Mouse (Mus musculus) spleen, adult 2 months (tissue): ENCODE data around the gene Mgat3.

Experiments used
- CTCF ChIP-seq: fragments of 200-500 bp; IDR thresholded peaks from 2 replicates; pipeline ENCODE4 v1.5.1; 2011; ENCODE audit warnings: mild to moderate bottlenecking, inconsistent platforms; ENCODE audit not compliant: insufficient read depth, insufficient read length, insufficient replicate concordance; ENCODE audit errors: extremely low read depth
- POLR2A ChIP-seq: fragments of 200-500 bp; IDR thresholded peaks from 2 replicates; pipeline ENCODE4 v1.6.1; 2011; ENCODE audit warnings: low read depth, low read length, inconsistent platforms

DNA sequence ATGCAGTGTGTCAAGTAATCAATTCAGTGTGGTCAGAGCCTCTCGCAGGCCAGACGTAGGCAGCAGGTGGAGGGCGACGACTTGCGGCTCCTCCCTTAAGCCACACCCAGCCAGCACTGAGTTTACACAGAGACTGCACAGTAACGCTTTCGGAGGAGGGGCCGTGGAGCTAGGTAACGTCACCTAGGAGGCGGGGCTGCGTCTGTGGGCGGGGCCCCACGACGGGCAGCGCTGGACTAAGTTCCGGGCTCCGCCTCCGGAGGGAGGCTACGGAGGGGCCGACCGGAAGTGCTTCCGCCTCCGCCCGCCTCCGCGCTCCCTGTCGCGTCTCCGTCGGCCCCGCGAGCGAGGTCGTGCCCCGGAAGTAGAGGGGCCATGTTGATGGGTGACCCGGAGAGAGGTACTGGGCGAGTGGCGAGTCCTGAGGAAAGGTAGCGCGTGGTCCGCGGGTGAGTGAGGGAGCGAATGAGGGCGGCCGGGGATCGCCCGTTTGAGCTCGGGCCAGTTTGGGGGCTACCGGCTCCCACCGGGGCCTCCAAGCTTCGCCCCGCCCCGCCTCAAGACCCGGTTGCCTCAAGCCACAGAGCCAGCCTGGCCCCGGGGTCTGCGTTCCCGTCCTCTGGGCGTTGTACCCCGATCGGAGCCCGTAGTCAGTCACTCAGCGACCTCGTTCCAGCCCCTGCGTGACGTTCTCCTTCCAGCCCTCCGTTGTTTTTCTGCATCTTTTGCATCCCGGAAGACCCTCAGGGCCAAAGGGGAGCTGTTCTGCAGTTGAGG lies 60.4 kb downstream of the Mgat3 start, which contains the start of gene Mief1:
- TF ChIP-seq CTCF, result no peak
- TF ChIP-seq POLR2A, result peak; percentile 54
